Mouse (Mus musculus) spleen, adult 2 months (tissue): ENCODE measurements at regions not wholly inside any gene's neighbourhood (a gene's known extent, or its start where the extent isn't known, plus 50 kb on each side); places are given as distances from the start of the nearest gene placed in this dataset.

Experiments used
- CTCF ChIP-seq: fragments of 200-500 bp; IDR thresholded peaks from 2 replicates; pipeline ENCODE4 v1.5.1; 2011; ENCODE audit warnings: mild to moderate bottlenecking, inconsistent platforms; ENCODE audit not compliant: insufficient read depth, insufficient read length, insufficient replicate concordance; ENCODE audit errors: extremely low read depth
- POLR2A ChIP-seq: fragments of 200-500 bp; IDR thresholded peaks from 2 replicates; pipeline ENCODE4 v1.6.1; 2011; ENCODE audit warnings: low read depth, low read length, inconsistent platforms

DNA sequence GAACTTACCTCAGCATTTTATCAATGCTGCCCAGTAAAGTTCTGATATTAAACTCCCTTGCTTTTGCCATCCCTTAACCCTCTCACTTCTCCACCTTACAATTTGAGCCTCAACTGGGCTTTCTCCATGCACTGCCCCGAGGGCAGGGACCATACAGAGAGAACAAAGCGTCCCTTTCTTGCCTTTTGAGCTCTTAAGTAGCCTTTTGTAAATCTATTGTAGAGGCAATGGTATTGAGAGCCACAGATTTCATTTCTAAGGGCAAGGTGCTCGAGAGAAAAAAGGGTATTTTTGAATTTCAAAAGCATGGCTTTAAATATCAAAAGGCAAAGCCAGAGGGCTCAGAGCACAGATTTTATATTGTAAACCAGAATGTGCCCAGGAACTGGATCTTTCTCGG lies 262.1 kb upstream of the 4931429L15Rik start:
- TF ChIP-seq CTCF (no peak), POLR2A (no peak)
